Comparison of ENCODE assay signal across 19 mouse cellular contexts in the genomic region with DNA sequence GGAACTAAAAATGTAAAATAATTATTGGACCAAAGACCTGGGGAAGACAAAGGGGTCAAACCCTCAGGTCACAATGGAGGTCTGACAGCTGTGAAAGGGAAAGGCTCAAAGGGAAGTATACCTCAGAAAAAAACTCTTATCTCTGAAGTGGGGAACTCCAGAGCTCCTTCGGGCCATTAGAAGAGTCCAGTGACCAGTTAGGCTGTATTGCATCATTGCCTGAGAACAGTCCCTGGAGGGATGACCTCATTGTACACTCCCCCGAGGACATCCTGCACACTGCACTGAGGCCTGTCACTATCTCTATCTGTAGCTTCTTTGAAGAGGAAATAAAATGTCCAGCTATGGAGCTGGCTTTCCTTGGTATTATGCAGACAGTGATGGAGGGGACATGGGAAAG.
A peak's percentile ranks its signal among the peaks of the same experiment; 100 is the strongest.
DNase-seq lines count a peak whose midpoint lies in the region; TF ChIP-seq lines count a peak whose summit lies in the region.
"Had no signal": no experiment of that assay in that cellular context is flagged by ENCODE, and none has a peak within 500 bp of the region (broad histone marks: within the 10 kb centered on the region; RNA-seq: fewer than 3 reads in every experiment).

No protein-coding gene starts in this region.

- no peaks in the 10 kb centered on the region for H3K27me3 ChIP-seq in heart, embryonic 10.5 days (ENCODE audit: insufficient read depth, poor library complexity, severe bottlenecking)
- H3K27me3 ChIP-seq in heart, adult 2 months (ENCODE audit: control insufficient read depth, insufficient read depth, low read length): no peaks in the 10 kb centered on the region
- no peaks in the 10 kb centered on the region for H3K27me3 ChIP-seq in CH12.LX (replicated peaks)
- H3K27me3 ChIP-seq: embryonic facial prominence, embryonic 13.5 days; midbrain, embryonic 12.5 days; neural tube, embryonic 15.5 days had no signal

- no peaks in the 10 kb centered on the region for H3K4me1 ChIP-seq in heart, embryonic 10.5 days
- no peaks in the 10 kb centered on the region for H3K4me1 ChIP-seq in heart, adult 2 months (ENCODE audit: control insufficient read depth, insufficient read depth, low read length)
- peaks cover 18 to 46% of the 10 kb centered on the region in 2 experiments for H3K4me1 ChIP-seq in CH12.LX (ENCODE audit: control insufficient read depth in 1 of 2, insufficient read depth in 2 of 2)
- H3K4me1 ChIP-seq: embryonic facial prominence, embryonic 13.5 days; limb, embryonic 10.5 days; midbrain, embryonic 12.5 days; neural tube, embryonic 15.5 days had no signal

- dilution Hi-C loops in CH12.LX (cut with MboI; ENCODE audit: extremely low pct_ligation_motif_present, extremely low pct_unique_long_range_greater_than_20kb, low sequenced_read_pairs): no loop called here

- no peaks in the 10 kb centered on the region for H3K36me3 ChIP-seq in heart, embryonic 10.5 days
- H3K36me3 ChIP-seq in heart, adult 2 months (ENCODE audit: control insufficient read depth, insufficient read depth, low read length): no peaks in the 10 kb centered on the region
- H3K36me3 ChIP-seq in CH12.LX (replicated peaks in 1 of 2; ENCODE audit: control insufficient read depth in 1 of 2, insufficient read depth in 1 of 2, low read length in 1 of 2): no peaks in the 10 kb centered on the region
- H3K36me3 ChIP-seq: embryonic facial prominence, embryonic 13.5 days; limb, embryonic 10.5 days; midbrain, embryonic 12.5 days; neural tube, embryonic 15.5 days had no signal

- no peak for TF ChIP-seq EP300 in heart, adult 2 months (IDR thresholded peaks at IDR 0.05; ENCODE audit: insufficient read depth, low read depth, low read length)
- TF ChIP-seq EP300 in CH12.LX (IDR thresholded peaks at IDR 0.05; ENCODE audit: low read length): peak; percentile 88

- intact Hi-C loops in heart, adult 2 months (cut with DNase I): no loop called here

- no peak overlapping the region for H3K4me3 ChIP-seq in heart, embryonic 10.5 days
- no peak overlapping the region for H3K4me3 ChIP-seq in heart, adult 2 months
- H3K4me3 ChIP-seq in CH12.LX (replicated peaks in 1 of 3; ENCODE audit: low read depth in 2 of 3, low read length in 2 of 3, poor library complexity in 1 of 3): no peak overlapping the region
- H3K4me3 ChIP-seq: embryonic facial prominence, embryonic 13.5 days; layer of hippocampus, adult 2 months; limb, embryonic 10.5 days; midbrain, embryonic 12.5 days; neural tube, embryonic 15.5 days had no signal

- H3K79me2 ChIP-seq in heart, adult 2 months (replicated peaks; ENCODE audit: control insufficient read depth, insufficient read depth, low read length): no peaks in the 10 kb centered on the region
- no peaks in the 10 kb centered on the region for H3K79me2 ChIP-seq in CH12.LX (replicated peaks; ENCODE audit: control insufficient read depth, extremely low read depth, insufficient read depth, poor library complexity, severe bottlenecking)

- H3K4me2 ChIP-seq in CH12.LX (ENCODE audit: insufficient read depth, low read depth, poor library complexity, severe bottlenecking): peak overlapping the region; percentile 69
- H3K4me2 ChIP-seq: embryonic facial prominence, embryonic 13.5 days; hindbrain, embryonic 14.5 days; liver, embryonic 11.5 days; midbrain, embryonic 12.5 days; neural tube, embryonic 15.5 days had no signal

- no peak overlapping the region for H3K9ac ChIP-seq in heart, adult 2 months (ENCODE audit: low read depth, low read length)
- H3K9ac ChIP-seq in CH12.LX (ENCODE audit: insufficient read depth, low read depth): peak overlapping the region; percentile 59
- H3K9ac ChIP-seq: embryonic facial prominence, embryonic 13.5 days; hindbrain, embryonic 14.5 days; midbrain, embryonic 12.5 days; neural tube, embryonic 15.5 days had no signal

- no peak for TF ChIP-seq CTCF in heart, adult 2 months (IDR thresholded peaks at IDR 0.05)
- TF ChIP-seq CTCF in CH12.LX (conservative IDR thresholded peaks at IDR 0.05 in 1 of 2, IDR thresholded peaks at IDR 0.05 in 1 of 2; ENCODE audit: low read depth in 2 of 2, low read length in 2 of 2): no peak

- no peak overlapping the region for H3K27ac ChIP-seq in heart, embryonic 10.5 days
- no peak overlapping the region for H3K27ac ChIP-seq in heart, adult 2 months
- H3K27ac ChIP-seq in CH12.LX (ENCODE audit: insufficient read depth, low read depth): peak overlapping the region; percentile 74
- H3K27ac ChIP-seq: embryonic facial prominence, embryonic 13.5 days; hindbrain, embryonic 14.5 days; layer of hippocampus, adult 2 months; limb, embryonic 10.5 days; macrophage; midbrain, embryonic 12.5 days; neural tube, embryonic 15.5 days had no signal

- no peak for TF ChIP-seq POLR2A in heart, adult 2 months (IDR thresholded peaks at IDR 0.05; ENCODE audit: insufficient read depth, low read depth, low read length)
- no peak for TF ChIP-seq POLR2A in CH12.LX (IDR thresholded peaks at IDR 0.05; ENCODE audit: low read depth, low read length)

- 21% methylated on average over 2 of the region's 2 CpGs for WGBS in heart, embryonic 10.5 days
- 7% methylated on average over 2 of the region's 2 CpGs for WGBS in heart, adult 2 months

- H3K9me3 ChIP-seq in heart, embryonic 10.5 days: no peaks in the 10 kb centered on the region
- H3K9me3 ChIP-seq in CH12.LX (replicated peaks; ENCODE audit: low read length): peaks cover 3% of the 10 kb centered on the region
- H3K9me3 ChIP-seq: limb, embryonic 10.5 days; midbrain, embryonic 12.5 days; neural tube, embryonic 15.5 days had no signal

- in situ Hi-C loops in CH12.LX (cut with MboI; ENCODE audit: low pct_ligation_motif_present, low pct_unique_long_range_greater_than_20kb, low sequenced_read_pairs): no loop called here

- no peak for TF ChIP-seq RAD21 in CH12.LX (IDR thresholded peaks at IDR 0.05; ENCODE audit: low read depth, low read length)

- DNase-seq in heart, embryonic 10.5 days (ENCODE audit: low spot score): peak; percentile 73
- no peak for DNase-seq in heart, adult 2 months
- DNase-seq in CH12.LX (ENCODE audit: extremely low read depth): peak; percentile 92
- DNase-seq in adrenal gland, postnatal 36 days: peak; percentile 17 to 24
- peak; percentile 6 for DNase-seq in retina, postnatal 1 day
- DNase-seq in layer of hippocampus, adult 18-20 months (ENCODE audit: low spot score in 2 of 2): no peak
- no peak for DNase-seq in cerebellum, adult 11-12 months
- DNase-seq: cerebellum, adult 8-10 months; gastrocnemius, postnatal 14 days; lung, adult 2 months; spleen, adult 18-20 months had no signal

TF ChIP-seq in CH12.LX, 34 proteins besides CTCF, POLR2A, EP300 and RAD21:
- TF ChIP-seq BHLHE40 (IDR thresholded peaks at IDR 0.05; ENCODE audit: low read depth, low read length) (peak; percentile 79), ZMIZ1 (IDR thresholded peaks at IDR 0.05; ENCODE audit: low read depth, low read length) (0 out of 2 replicates have a peak, but pooled peaks have one; percentile 47), ETS1 (conservative IDR thresholded peaks at IDR 0.05; ENCODE audit: low read depth, low read length) (peak; percentile 97), GABPA (IDR thresholded peaks at IDR 0.05; ENCODE audit: insufficient replicate concordance, low read depth, low read length) (no peak), SIN3A (IDR thresholded peaks at IDR 0.05; ENCODE audit: low read length) (peak; percentile 64; the same call in 1 of the 2 replicates), MXI1 (IDR thresholded peaks at IDR 0.05; ENCODE audit: low read depth, low read length) (no peak; the same call in 1 of the 2 replicates), IRF4 (IDR thresholded peaks at IDR 0.05; ENCODE audit: low read depth, low read length) (peak; percentile 81), RCOR1 (conservative IDR thresholded peaks at IDR 0.05; ENCODE audit: low read depth, low read length) (no peak; the same call in 1 of the 2 replicates), JUN (IDR thresholded peaks at IDR 0.05; ENCODE audit: insufficient read depth, low read depth, low read length) (peak; percentile 99), MAZ (IDR thresholded peaks at IDR 0.05; ENCODE audit: low read depth, low read length) (peak; percentile 67; the same call in 1 of the 2 replicates), ZC3H11A (IDR thresholded peaks at IDR 0.05; ENCODE audit: low read depth, low read length) (no peak), MAX (IDR thresholded peaks at IDR 0.05; ENCODE audit: low read length) (no peak), HCFC1 (IDR thresholded peaks at IDR 0.05; ENCODE audit: low read depth, low read length) (peak; percentile 57), USF1 (IDR thresholded peaks at IDR 0.05; ENCODE audit: low read depth, low read length) (no peak), UBTF (IDR thresholded peaks at IDR 0.05; ENCODE audit: low read depth, low read length) (no peak), USF2 (conservative IDR thresholded peaks at IDR 0.05; ENCODE audit: low read depth, low read length) (no peak), MEF2A (IDR thresholded peaks at IDR 0.05; ENCODE audit: borderline replicate concordance, low read depth, low read length) (peak; percentile 90), MAFK (IDR thresholded peaks at IDR 0.05; ENCODE audit: insufficient replicate concordance, low read length) (no peak), POLR2AphosphoS2 (IDR thresholded peaks at IDR 0.05; ENCODE audit: low read depth, low read length) (no peak), TCF12 (IDR thresholded peaks at IDR 0.05; ENCODE audit: low read depth, low read length) (peak; percentile 87), MYC (IDR thresholded peaks at IDR 0.05; ENCODE audit: low read depth, low read length) (peak; percentile 57; the same call in 1 of the 2 replicates), JUND (conservative IDR thresholded peaks at IDR 0.05; ENCODE audit: low read depth, low read length) (peak; percentile 97), KAT2A (IDR thresholded peaks at IDR 0.05; ENCODE audit: insufficient replicate concordance, low read length) (0 out of 2 replicates have a peak, but pooled peaks have one; percentile 63), ZNF384 (IDR thresholded peaks at IDR 0.05; ENCODE audit: low read depth, low read length) (peak; percentile 93), TBP (conservative IDR thresholded peaks at IDR 0.05; ENCODE audit: low read depth, low read length) (0 out of 2 replicates have a peak, but pooled peaks have one; percentile 40), ELF1 (IDR thresholded peaks at IDR 0.05; ENCODE audit: low read depth, low read length) (peak; percentile 57)

Comparison
In these comparisons a context has a peak if more than half of its experiments do, and no peak if none do; other contexts are left out.
1. DNase-seq: peak in heart, embryonic 10.5 days (single experiment), CH12.LX (single experiment), adrenal gland, postnatal 36 days (2 of 2) and retina, postnatal 1 day (single experiment); none in heart, adult 2 months (0 of 2), layer of hippocampus, adult 18-20 months (0 of 2) and cerebellum, adult 11-12 months (single experiment).